Mouse (Mus musculus): ENCODE measurements around the gene Pnma1. TPM values are rescaled to one million over a fixed set of nuclear protein-coding genes. Genes with fewer than 3 reads are reported as not detected.

The Pnma1 gene
- 1 to 10 TPM; 5.8 to 6.8 TPM for total RNA-seq (2021)
- long read RNA-seq, experiment 1, transcript Pnma1-201 (1 exons, 2,359 nt) = major isoform, 10 of 10 reads
- long read RNA-seq, experiment 1, partial matches to known transcripts = 0 of 10 reads
- long read RNA-seq, experiment 1, other reads (novel, unspliced or antisense) = 0 of 10 reads
- long read RNA-seq, experiment 2, transcript Pnma1-201 (1 exons, 2,359 nt) = major isoform, 7 of 7 reads
- long read RNA-seq, experiment 2, partial matches to known transcripts = 0 of 7 reads
- long read RNA-seq, experiment 2, other reads (novel, unspliced or antisense) = 0 of 7 reads

DNA sequence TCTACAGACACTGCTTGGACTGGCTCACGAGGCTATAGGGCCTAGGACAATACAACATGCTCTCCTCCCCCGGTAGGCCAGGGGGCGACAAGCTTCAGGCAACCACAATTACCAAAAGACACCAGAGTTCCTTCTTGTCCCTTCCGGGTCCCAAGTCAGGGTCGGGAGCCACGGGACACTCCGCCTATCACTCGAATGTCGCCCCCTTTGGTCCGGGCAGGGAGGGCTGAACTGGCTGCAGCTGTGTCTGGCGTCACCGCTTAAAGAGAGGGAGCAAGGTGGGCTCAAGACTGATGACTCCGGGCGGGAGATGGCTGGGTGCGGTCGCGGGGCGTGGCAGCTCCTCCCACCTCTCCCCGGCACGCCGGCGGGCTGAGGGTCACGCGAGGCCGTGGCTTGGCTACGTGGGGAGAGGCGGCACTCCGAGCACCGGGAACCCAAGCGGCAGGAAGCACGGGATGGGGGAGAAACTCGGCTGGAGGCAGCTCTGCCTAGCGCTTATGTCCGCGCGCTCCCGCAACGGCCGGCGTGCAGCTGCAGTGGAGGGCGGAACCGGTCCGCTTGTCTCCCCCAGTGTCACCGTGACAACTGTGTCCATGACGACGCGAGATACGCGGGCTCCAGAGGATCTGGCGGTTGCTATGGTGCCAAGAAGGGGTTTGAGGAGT is at the start of gene Pnma1:
Gene Pnma1 (minus strand): TSS at position 536 of the 668 bp plus-strand sequence.
- intact Hi-C loops (cut with DNase I) = no loop called here
- peak; percentile 88 to 91 for DNase-seq (ENCODE audit: low spot score in 2 of 2)

DNA sequence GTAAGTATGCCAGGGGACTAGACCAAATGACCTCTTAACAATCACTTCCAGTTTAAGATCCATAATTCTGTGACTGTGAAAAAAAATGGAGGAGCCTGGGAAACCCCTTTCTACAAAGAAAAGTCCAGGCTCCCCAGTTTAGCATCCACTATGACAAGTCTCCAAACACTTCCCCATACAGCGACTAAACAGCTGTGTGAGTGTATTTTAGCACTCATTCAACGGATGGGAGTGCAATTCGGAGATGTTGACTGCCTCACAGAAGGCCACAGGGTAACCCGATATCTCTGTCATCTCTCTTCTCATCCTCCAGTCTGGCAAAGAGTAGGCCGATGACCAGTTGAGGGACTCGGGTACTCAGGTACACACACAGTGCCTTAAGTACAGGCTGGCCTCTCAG is 46.9 kb upstream of the Pnma1 start:
- no peak for DNase-seq (ENCODE audit: low spot score in 2 of 2)
- intact Hi-C loops (cut with DNase I) = no loop called here

DNA sequence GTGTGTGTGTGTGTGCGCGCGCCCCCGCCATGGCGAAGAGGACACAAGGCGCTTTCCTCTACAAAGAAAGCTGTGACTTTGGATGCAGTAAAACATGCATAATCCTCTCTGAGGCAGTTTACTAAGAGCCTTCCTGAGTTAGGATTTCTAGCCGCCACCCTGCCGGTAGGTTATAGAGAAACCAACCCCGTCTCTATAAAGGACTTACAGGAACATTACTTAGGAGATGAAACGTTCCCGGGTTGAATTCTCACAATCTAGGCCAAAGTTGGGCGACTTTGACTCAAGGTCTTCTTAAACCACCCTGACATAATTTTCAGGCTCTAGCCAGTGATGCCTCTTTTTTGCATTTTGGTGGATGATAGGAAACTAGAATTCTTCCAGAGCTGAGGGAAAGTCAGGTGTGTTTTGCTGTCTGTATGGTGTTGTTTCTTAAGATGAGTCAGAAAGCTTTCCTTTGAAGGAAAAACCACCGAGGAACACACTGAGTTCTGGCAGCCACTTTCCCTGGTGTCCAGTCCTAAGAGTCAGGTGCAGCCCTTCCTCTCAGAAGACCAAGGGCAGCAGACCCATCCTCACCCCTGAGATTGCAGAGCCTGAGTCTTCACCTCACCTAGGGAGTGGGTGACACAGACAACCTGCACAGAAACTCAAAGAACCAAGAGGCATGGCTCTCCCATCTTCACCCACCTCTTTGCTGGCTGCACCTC is 46.3 kb upstream of the Pnma1 start:
- no peak for DNase-seq (ENCODE audit: low spot score in 2 of 2)

DNA sequence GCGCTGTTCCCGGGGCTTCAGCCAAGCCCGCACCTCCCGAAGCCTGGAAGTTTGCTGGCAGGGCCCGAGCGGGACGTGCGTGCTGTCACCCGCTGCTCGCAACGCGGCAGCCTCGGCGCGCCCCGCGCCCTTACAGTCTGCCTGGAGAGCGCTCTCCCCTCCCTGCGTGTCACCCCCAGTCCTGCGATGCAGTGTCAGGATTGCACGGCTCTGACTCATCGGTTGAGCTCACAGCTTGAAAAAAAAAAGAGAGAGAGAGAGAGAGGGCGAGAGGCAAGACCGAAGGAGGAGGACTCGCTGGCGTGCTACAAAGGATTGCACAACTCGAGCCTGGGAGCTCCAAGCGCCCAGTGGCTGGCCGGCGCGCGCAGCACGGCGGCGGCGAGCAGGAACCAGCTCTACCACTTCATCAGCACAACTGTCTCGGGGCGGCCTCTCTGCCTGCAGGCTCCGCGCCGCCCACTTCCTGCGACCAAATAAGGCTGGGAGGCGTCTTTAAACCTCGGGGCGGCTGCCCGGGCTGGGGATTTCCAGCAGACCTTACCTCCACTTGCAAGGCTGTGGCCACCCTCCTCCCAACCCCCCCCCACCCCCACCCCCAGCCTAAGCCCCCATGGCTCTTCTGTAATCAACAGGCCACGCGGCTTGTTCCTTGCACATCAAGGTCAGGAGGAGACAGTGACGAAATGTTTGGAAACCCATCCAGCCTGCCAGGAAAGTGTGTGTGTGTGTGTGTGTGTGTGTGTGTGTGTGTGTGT is 45.5 kb upstream of the Pnma1 start:
- intact Hi-C loops (cut with DNase I) = loop anchor here (1.0 kb wide), 1 partner anchor 23 kb away; no protein-coding TSS in a partner anchor
- peak; percentile 91 to 97 for DNase-seq (ENCODE audit: low spot score in 2 of 2)

More for the DNA sequence above, 46.3 kb upstream of the Pnma1 start:
- intact Hi-C loops (cut with DNase I) = no loop called here

DNA sequence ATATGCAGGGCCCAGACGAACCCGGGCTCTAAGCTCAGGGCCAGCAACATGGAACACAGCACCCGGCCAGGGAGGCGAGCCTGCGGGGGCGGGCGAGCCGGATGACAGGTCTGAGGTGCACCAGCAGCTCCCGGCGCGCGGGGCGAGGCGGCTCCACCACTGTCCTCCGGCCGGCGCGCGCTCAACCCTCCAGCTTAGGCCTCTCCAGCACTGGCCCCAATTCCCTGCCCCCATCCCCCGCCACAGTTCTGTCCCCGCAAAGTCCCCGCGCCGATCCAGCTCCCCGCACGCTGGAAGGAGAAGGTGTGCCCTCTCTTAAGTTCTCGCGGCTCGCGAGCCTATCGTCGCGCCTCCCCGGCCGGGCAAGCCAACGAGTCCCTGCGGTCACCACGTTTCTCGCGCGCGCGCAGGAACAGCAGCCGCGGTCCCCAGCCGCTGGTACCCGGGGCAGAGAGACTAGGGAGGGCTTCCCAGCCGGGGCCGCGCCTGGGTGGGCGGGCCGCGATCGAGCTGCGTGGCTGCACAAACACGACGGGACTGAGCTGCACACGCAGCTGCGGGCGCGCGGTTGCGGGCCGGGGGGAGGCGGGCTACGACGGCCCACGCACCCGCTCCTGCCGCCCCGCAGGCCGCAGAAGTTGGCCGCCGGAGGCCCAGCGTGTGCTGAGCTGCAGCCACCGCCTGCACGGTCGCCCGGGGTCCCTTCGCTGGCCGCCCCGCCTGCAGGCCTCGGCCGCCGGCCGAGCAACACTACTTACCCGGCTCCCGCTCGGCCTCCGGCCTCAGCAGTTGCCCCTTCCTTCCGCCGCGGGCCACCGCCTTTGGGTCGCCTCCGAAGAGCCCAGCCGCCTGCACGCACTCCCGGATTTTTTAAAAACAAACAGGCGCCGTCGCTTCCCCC is 44.7 kb upstream of the Pnma1 start:
- intact Hi-C loops (cut with DNase I) = loop anchor here (1.0 kb wide), 1 partner anchor 24 kb away; no protein-coding TSS in a partner anchor

DNA sequence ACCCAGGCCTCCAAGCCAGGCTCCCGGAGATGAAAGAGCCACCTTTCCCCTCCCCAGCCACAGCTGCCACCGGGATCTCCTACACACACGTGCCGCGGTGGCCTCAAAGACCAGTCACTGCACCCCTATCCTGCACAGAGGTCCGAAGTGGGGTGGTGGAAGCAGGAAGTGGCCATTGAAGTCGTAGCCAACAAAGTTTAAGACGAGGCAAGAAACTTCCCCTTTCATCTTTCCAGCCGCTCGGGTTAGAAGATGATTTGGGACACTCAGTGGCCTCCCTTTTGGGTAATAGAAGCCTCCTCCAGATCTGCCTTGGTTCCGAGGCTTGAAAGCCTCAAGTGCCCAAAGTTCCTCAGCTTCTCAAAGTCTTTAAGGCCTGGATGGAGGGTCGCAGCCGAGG is 44.0 kb upstream of the Pnma1 start:
- intact Hi-C loops (cut with DNase I) = no loop called here

More for the DNA sequence above, 44.7 kb upstream of the Pnma1 start:
- peak; percentile 60 to 78 for DNase-seq (ENCODE audit: low spot score in 2 of 2)

DNA sequence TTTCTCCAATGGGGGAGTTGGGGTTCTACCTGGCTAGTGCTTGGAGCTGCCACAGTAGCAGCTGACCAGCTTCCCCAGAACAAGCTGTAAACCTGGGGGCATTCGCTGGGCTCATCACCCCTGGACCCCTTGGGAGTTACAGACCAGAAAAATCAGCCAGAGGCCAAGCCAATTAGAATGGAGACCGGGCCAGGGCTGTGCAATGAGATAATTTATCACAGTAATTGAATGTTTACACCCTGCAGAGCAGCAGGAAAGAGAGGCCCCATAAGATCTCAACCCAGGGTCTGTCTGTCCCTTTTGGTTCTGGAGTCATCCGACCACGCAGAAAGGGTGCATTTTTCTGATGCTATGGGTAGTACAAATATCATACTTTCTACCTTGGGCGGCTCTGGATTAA is 43.5 kb upstream of the Pnma1 start:
- intact Hi-C loops (cut with DNase I) = no loop called here

More for the DNA sequence above, 44.0 kb upstream of the Pnma1 start:
- no peak for DNase-seq (ENCODE audit: low spot score in 2 of 2)

DNA sequence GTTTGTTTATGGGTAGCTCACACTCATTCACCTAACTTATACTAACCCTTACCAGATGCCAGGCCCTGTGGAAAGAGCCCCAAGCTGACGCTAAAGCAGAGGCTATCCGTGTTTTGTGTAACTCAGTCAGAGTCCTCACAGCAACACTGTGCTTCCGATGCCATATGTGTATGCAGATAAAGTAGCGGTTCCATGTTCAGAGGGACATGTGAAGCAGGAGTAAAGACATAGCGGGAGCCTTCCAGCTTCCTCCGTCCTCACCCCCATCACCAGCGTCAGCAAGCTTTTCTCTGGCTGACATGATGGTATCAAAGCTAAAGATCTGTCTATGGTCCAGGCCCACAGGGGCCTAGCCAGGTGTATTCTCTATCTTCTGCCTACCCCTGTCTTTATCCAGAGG is 42.9 kb upstream of the Pnma1 start:
- intact Hi-C loops (cut with DNase I) = no loop called here
- DNase-seq (ENCODE audit: low spot score in 2 of 2) = no peak

More for the DNA sequence above, 43.5 kb upstream of the Pnma1 start:
- no peak for DNase-seq (ENCODE audit: low spot score in 2 of 2)

DNA sequence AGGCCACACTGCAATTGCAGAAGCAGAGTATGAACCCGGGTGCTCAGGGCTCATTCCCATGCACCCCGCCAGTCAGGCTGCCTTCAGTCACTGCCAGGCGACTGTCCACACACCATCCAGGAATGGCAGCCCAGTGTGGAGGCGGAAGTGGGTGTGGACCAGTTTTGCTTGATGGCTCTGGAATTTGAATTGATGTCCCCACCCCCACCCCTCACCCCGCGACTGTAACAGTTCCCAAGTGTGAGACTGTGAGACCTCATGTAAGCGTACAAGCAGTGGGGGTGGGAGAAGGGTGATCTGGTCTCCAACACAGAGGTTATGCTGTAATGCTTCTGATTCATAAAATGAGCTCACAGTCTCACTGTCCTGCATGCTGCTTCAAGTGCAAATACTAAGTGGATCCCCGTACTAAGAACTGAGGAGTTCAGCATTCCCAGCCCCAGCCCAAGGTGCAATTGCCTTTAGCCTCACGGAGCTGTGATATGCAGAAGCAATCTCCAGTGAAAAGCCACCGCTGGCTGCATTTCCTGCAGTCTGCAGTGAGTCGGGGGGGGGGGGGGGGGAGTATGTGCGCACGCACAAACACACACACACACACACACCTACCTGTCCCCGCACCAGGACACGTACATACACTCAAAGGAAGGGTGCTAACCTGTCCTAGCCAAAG is 42.0 kb upstream of the Pnma1 start:
- intact Hi-C loops (cut with DNase I) = no loop called here

DNA sequence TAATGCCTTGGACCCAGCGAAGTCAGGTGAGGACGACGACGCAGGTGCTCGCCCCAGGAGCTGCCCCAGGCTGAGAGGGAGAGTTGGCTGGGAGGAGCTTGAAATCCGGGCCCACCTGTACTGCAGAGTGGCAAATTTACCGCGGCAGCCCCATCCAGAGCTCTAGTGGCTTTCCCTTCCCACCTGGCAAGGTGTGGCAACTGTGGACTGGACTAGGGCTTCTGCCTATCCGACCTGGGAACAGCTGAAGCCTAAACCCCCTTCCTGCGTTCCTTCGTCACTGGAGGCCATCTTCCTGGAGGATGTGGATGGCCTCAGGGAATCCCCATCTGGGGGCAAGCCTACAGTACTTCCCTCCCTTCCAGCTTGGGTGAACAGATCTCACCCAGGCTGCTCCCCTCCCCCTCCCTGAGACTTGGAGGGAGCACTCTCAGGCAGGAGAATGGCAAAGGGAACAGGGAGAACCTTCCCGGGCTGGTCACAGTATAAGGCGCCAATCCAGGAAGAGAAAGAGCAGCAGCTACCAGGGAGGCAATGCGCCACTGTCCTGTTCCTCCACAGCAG is 40.7 kb upstream of the Pnma1 start:
- intact Hi-C loops (cut with DNase I) = no loop called here
- no peak for DNase-seq (ENCODE audit: low spot score in 2 of 2)

More for the DNA sequence above, 42.0 kb upstream of the Pnma1 start:
- DNase-seq (ENCODE audit: low spot score in 2 of 2) = no peak

DNA sequence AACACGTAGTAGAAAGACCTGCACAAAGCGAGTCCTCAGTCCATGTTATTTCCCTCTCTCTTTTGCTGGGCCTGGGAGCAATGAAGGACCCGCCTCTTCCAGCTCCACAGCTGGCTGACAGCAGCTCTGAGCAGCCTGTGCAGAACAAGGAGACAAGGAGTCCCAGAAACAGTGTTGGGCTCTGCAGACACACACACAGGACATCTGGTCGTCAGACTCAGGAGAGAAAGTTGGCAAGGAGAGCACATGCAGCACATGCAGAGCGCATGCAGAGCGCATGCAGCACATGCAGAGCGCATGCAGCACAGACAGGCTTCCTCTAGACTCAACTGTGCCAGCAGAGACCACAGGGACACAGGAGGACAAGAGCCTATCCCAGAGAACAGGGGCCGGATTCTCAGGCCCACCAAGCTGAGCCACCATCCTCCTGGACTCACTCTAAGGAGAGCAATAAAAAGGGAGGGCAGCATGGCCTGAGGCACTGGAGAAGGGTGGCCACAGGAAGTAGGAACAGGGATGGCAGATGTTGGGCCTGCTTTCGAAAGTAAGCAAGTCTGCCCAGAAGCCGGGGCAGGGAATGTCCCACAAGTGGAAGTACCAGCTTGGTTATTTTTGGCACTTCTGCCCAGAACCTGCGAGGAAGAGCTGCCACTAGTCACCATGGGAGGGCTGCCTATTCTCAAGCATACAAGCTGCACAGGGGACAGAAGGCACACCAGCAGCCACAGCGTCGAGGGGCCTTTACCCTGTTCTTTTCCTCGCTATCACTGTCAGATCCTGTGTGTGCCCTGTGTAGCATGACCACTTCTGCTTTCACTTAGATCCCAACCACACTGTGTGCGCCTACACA is 39.7 kb upstream of the Pnma1 start:
- peak in 1 of 2 experiments; percentile 66 for DNase-seq (ENCODE audit: low spot score in 2 of 2)
- intact Hi-C loops (cut with DNase I) = no loop called here

DNA sequence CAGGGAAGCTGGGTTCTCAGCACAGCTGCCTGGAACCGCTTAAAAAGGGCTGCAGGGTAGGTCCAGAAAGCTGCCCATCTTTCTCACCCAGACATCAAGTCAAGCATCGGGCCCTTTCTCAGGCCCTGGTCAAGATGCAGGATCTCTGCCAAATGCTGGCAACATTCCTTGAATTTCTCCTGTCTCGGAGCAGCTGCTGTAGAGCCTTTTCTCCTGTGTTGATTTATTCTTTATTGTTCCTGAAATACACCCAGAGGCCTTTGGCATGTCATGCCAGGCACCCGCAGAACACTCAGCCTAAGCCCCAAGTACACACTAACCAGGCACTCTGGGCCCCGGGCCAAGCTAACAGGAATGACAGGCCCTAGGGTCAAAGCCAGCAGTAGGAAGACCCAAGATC is 38.7 kb upstream of the Pnma1 start:
- intact Hi-C loops (cut with DNase I) = no loop called here
- DNase-seq (ENCODE audit: low spot score in 2 of 2) = no peak

DNA sequence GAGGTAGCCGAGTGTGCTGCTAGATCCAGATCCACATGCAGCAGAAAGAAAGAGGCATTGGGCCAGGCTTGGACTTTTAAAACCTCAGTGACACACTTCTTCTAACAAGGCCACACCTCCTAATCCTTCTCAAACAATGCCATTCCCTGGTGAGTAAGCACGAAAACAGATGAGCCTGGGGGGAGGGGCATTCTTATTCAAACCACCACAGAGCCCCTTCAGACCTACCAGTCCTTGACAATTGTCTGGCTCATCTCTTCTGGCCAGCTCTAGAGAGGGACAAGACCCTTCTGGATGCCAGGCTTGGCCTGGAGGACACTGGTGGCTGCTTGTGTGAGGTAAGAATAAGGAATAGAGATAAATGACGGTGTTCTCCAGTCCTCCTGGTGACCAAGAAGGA is 38.2 kb upstream of the Pnma1 start:
- intact Hi-C loops (cut with DNase I) = no loop called here
- DNase-seq (ENCODE audit: low spot score in 2 of 2) = no peak

DNA sequence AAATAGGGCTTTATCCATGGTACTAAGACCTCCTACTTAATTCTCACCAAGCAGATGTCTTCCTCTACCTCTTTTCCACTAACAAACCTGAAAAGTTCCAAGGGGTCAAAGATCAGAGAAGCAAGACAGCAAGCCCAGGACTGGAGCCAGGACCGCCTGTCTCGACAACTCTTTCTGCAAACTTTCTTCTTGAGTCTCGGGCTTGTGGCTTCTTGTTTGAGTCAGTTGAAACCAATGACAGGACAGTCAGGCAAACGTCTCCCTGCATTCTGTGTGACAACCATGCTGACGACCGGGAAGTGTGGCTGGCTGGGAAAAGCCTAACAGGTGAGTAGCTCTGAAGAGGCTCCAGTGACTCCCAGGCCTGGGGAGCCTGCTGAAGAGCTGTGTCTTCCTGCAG is 37.3 kb upstream of the Pnma1 start:
- intact Hi-C loops (cut with DNase I) = no loop called here
- no peak for DNase-seq (ENCODE audit: low spot score in 2 of 2)

DNA sequence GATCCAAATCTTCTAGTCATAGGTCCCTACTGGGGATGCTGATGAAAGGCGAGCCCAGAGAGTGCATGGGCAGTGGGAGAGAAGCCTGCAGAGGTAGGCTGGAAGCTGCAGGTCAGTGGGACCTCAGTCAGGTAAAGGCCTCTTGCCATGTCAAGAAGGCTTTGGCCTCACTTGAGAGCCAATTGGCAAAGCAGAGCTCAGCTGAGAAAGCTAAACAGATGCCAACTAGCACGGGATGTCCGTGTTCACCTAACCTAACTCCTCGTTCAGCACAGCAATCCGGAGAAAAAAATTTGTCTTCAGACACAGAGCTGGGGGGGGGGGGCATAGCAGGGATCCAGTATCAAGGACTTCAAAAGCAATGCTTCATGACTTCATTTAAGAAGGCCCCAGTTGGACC is 36.7 kb upstream of the Pnma1 start:
- no peak for DNase-seq (ENCODE audit: low spot score in 2 of 2)
- intact Hi-C loops (cut with DNase I) = no loop called here

DNA sequence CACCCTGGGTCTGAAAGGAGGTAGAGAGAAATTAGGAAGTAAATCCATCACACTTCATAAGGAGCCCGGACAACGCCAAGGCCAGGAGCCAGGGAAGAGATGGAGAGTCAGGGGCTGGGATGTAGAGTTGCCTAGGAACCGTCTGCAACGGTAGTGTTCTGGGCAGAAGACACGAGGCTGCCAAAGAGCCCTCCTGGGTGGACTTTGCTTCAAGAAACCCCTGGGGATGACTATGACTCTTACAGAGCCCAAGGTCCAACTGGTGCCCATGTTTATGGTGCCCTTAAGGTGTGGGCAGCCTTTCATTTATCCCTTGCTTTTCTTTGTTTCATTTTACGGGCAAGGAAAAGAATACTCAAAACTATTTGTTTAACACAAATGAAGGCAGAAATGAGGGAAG is 33.7 kb upstream of the Pnma1 start:
- no peak for DNase-seq (ENCODE audit: low spot score in 2 of 2)
- intact Hi-C loops (cut with DNase I) = no loop called here

Measured in left cerebral cortex, postnatal 14 days (tissue).